Mouse (Mus musculus): ENCODE measurements around the gene Akt3.

The Akt3 gene

DNA sequence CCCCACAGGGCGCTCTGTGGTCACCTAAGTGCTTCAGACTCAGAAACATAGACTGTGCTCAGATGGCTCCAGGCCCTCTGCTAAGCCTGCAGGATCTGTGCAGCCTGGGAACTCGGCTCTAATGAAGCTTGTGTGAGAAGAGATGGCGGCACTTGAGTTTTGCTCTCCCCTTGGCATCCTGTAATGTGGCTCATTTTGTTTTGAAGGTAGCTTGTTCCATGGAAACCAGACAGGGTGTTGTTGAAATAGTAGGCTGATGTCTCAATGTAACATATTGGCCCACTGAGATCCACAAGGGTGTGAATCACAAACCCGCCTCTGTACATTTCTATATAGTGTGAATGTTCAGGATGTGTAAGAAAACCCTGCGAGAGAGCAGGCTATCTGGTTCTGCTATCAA, 277.9 kb downstream of the Akt3 start:
- no peak for DNase-seq

- no peak for DNase-seq
Measured at GRCm38 (mm10) chr1:176979235-176979634, 278.8 kb downstream of the Akt3 start.

GRCm38 (mm10) chr1:176973356-176974088, 284.5 kb downstream of the Akt3 start:
- no peak for DNase-seq

DNA sequence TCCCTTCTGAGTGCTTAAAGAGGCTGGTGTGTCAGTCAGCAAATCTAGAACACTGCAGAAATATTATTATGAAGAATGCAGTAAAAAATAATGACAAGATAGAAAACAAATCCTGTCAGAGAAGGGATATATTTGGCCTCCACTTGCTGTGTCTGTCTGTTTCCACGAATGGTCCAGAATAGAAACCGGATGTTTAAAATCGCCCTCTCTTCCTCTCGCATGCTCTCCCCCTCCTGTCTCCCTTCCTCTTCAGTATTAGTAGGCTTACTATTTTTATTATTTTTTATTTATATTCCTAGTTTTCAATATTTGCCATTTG, 286.6 kb downstream of the Akt3 start:
- no peak for DNase-seq

DNA sequence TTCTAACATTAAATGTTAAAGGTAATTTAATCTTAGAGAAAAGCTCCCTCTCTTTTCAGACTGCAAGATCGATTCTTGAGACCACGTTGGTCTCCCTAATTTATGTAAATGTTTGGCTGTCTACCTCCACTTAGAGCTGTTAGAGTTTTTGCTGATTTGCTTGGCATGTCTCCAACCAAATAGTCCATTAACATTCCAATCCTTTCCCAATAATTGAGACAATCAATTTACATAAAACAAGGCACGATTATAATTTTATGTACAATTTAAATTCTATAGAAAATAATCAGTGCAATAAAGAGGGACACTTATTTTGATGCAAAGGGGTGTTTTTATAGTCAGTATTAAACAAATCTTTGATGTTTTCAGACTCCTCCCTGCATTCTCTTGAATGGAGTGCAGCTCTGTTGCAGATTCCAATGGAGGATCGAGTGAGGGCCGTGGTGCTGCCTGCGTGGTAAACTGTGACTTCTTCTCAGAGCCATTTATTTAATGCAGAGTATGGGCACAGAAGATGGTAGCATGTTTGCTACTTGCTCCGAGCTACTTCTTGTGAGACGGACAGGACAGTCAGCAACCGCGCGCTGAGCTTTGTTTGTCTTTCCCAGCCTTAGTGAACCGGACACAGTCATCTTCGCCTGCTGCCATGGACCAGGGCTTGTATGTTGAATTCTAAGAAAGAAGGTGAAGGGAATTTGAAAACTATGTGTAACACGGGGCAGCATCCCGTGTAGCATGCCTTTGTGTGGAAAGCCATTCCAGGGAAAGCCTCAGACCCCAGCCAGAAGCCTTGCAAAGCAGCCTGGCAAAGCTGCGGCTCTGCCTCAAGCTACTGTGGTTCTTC, 287.1 kb downstream of the Akt3 start:
- no peak for DNase-seq

Data from lung, postnatal 14 days (tissue).